Mouse (Mus musculus) testis, postnatal 14 days (tissue): Measurements from ENCODE around the gene Qdpr.

Experiments
- DNase-seq: peaks from one replicate; pipeline ENCODE4 v3.0.0; 2021; ENCODE audit warnings: low spot score

Gene Qdpr

DNA sequence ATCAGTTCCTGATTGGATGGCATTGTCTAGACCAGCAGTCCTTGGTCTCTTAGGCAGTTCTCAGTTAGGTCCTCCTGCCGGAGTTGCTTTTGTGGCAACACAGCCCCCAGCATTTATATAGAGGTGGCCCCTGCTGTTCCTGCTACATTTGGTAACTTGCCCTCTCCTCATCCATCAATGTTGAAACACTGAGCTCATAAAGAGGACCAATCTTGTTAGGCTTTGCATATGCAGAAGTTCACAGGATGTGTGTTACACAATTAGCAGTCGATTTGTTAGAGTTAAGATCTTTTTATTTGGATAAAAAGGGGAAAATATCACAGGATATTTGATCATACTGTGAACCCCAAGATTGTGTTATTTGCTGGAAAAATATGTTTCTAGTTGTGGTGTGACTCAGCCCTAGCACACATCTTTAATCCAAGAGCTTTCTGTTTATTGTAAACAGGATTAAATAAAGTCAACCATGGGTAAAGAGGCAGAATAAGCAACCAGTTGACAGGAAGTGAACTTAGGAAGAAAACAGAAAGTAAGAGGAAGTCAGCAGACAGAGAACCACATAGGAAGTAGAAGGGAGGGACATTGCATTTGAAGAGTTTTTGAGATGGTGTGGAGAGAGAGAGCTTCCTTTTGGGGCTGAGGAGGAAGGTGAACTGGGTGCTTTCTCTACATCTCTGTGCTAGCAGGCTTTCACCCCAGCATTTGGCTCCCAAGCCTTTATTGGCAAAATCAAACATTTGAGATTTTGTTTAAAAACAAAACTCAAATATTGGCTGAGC is 65.8 kb downstream of the Qdpr start:
- DNase-seq = no peak
